Mouse (Mus musculus) MEL (cell line): ENCODE measurements around the gene Gucd1.

Experiments used
- EP300 ChIP-seq, 2 experiments: IDR thresholded peaks; 2 replicates each; pipeline ENCODE4 v1.6.1; 2011; ENCODE audit warnings: improper control_type of control experiment in 2 of 2, low read length in 2 of 2, low read depth in 1 of 2, mild to moderate bottlenecking in 1 of 2
- ETS1 ChIP-seq: IDR thresholded peaks from 2 replicates; pipeline ENCODE4 v1.6.1; 2012; ENCODE audit warnings: low read depth, mild to moderate bottlenecking, inconsistent platforms, low read length, improper control_type of control experiment, moderate library complexity
- JUND ChIP-seq: IDR thresholded peaks from 2 replicates; pipeline ENCODE4 v1.6.1; 2011; ENCODE audit warnings: low read depth, mild to moderate bottlenecking, improper control_type of control experiment, low read length
- POLR2A ChIP-seq, 2 experiments: IDR thresholded peaks; 2 replicates each; pipeline ENCODE4 v1.6.1; 2011 to 2012; ENCODE audit warnings: low read length in 2 of 2, mild to moderate bottlenecking in 2 of 2, control low read depth in 1 of 2, improper control_type of control experiment in 1 of 2, low read depth in 1 of 2, moderate library complexity in 1 of 2; ENCODE audit not compliant: control insufficient read depth in 1 of 2, insufficient read depth in 1 of 2, poor library complexity in 1 of 2
- TCF12 ChIP-seq: IDR thresholded peaks from 2 replicates; pipeline ENCODE4 v1.6.1; 2014; ENCODE audit warnings: low read depth, mild to moderate bottlenecking, inconsistent platforms, low read length, improper control_type of control experiment, moderate library complexity

- TF ChIP-seq POLR2A (IDR thresholded peaks at IDR 0.05; ENCODE audit: control insufficient read depth in 1 of 2, insufficient read depth in 1 of 2, low read depth in 1 of 2, low read length in 2 of 2, poor library complexity in 1 of 2): no peak
- TF ChIP-seq TCF12: peak; percentile 72
- 0 out of 2 replicates have a peak, but pooled peaks have one; percentile 48 for TF ChIP-seq ETS1
- TF ChIP-seq EP300 (IDR thresholded peaks at IDR 0.05; ENCODE audit: low read depth in 1 of 2, low read length in 2 of 2): peak; percentile 43; a peak in 2 of 4 replicates
- no peak for TF ChIP-seq JUND
Measured at GRCm38 (mm10) chr10:75396966-75397365, 120.8 kb downstream of the Gucd1 start.
